Comparison of ENCODE assay signal across 8 mouse cellular contexts in genomic region chr17:8525225-8525721, GRCm38 (mm10). TPM values are rescaled to one million over a fixed set of nuclear protein-coding genes. Genes with fewer than 3 reads are reported as not detected.
DNase-seq lines count a peak whose midpoint lies in the region; ATAC-seq and TF ChIP-seq lines count a peak whose summit lies in the region.

Pde10a (plus strand) TSS chr17:8525372.

- H3K9ac ChIP-seq in lung, embryonic 14.5 days = peak within 1 kb of the TSS; percentile 40
- peak within 1 kb of the TSS; percentile 35 for H3K9ac ChIP-seq in intestine, embryonic 14.5 days (ENCODE audit: low read length)
- H3K9ac ChIP-seq in liver, embryonic 13.5 days = no peak within 1 kb of the TSS

- WGBS in lung, embryonic 14.5 days = 1% methylated on average over 22 of the region's 22 CpGs
- under 1% methylated on average over 22 of the region's 22 CpGs for WGBS in cerebellum, adult 2 months
- WGBS in intestine, embryonic 14.5 days = 3% methylated on average over 22 of the region's 22 CpGs
- 6% methylated on average over 22 of the region's 22 CpGs for WGBS in liver, embryonic 13.5 days (ENCODE audit: insufficient replicate concordance)

- H3K4me3 ChIP-seq in lung, embryonic 14.5 days (ENCODE audit: low read depth, low read length) = peak within 1 kb of the TSS; percentile 44
- H3K4me3 ChIP-seq in cerebellum, adult 2 months (replicated peaks; ENCODE audit: insufficient read depth, low read depth, low read length) = peak within 1 kb of the TSS; percentile 62
- H3K4me3 ChIP-seq in intestine, embryonic 14.5 days (ENCODE audit: low read depth, low read length) = peak within 1 kb of the TSS; percentile 44
- H3K4me3 ChIP-seq in liver, embryonic 13.5 days (replicated peaks) = peak within 1 kb of the TSS; percentile 33

- no peak within 1 kb of the TSS for H3K27ac ChIP-seq in lung, embryonic 14.5 days (ENCODE audit: low read depth)
- H3K27ac ChIP-seq in cerebellum, adult 2 months (ENCODE audit: insufficient read depth, low read length) = peak within 1 kb of the TSS; percentile 97
- no peak within 1 kb of the TSS for H3K27ac ChIP-seq in intestine, embryonic 14.5 days (ENCODE audit: low read depth)
- no peak within 1 kb of the TSS for H3K27ac ChIP-seq in liver, embryonic 13.5 days

- H3K27me3 ChIP-seq in lung, embryonic 14.5 days (ENCODE audit: insufficient read depth, low read length) = peaks cover 49% of the 10 kb centered on the region
- no peaks in the 10 kb centered on the region for H3K27me3 ChIP-seq in cerebellum, adult 2 months (ENCODE audit: control insufficient read depth, insufficient read depth, low read length)
- H3K27me3 ChIP-seq in intestine, embryonic 14.5 days (replicated peaks; ENCODE audit: control insufficient read depth, insufficient read depth, low read length) = peaks cover 57% of the 10 kb centered on the region
- H3K27me3 ChIP-seq in liver, embryonic 13.5 days = peaks cover 68% of the 10 kb centered on the region

- peak within 1 kb of the TSS; percentile 97 for H3K4me2 ChIP-seq in lung, embryonic 14.5 days
- peak within 1 kb of the TSS; percentile 97 for H3K4me2 ChIP-seq in intestine, embryonic 14.5 days (ENCODE audit: low read length)
- peak within 1 kb of the TSS; percentile 55 for H3K4me2 ChIP-seq in liver, embryonic 13.5 days

- TF ChIP-seq CTCF in lung, embryonic 14.5 days (IDR thresholded peaks at IDR 0.05; ENCODE audit: low read depth) = no peak
- TF ChIP-seq CTCF in cerebellum, adult 2 months (IDR thresholded peaks at IDR 0.05; ENCODE audit: borderline replicate concordance, insufficient read depth, low read depth, low read length) = no peak

- peak; percentile 7; the same call in 1 of the 2 replicates for TF ChIP-seq POLR2A in cerebellum, adult 2 months (IDR thresholded peaks at IDR 0.05; ENCODE audit: borderline replicate concordance, insufficient read depth, low read length)

- H3K4me1 ChIP-seq in lung, embryonic 14.5 days (ENCODE audit: insufficient read depth) = 0 out of 2 replicates have a peak, but pooled peaks cover 3% of the 10 kb centered on the region
- H3K4me1 ChIP-seq in cerebellum, adult 2 months (ENCODE audit: control insufficient read depth, insufficient read depth, low read length) = peaks cover 14% of the 10 kb centered on the region
- H3K4me1 ChIP-seq in intestine, embryonic 14.5 days (replicated peaks; ENCODE audit: control insufficient read depth, insufficient read depth, low read length) = peaks cover 15% of the 10 kb centered on the region; the same call in 1 of the 2 replicates
- 0 out of 2 replicates have a peak, but pooled peaks cover 3% of the 10 kb centered on the region for H3K4me1 ChIP-seq in liver, embryonic 13.5 days (replicated peaks)

- peak; percentile 45 for DNase-seq in lung, embryonic 14.5 days
- no peak for DNase-seq in lung, postnatal 36 days
- DNase-seq in cerebellum, adult 2 months = peak; percentile 79 to 82
- DNase-seq in gastrocnemius, adult 18-20 months (ENCODE audit: low spot score) = peak; percentile 56
- peak; percentile 69 for DNase-seq in intestine, embryonic 14.5 days (ENCODE audit: low spot score)
- DNase-seq in liver, embryonic 13.5 days = no peak
- peak; percentile 18 for DNase-seq in skeletal muscle tissue, adult 2 months (ENCODE audit: low read depth, low spot score)
- no peak for DNase-seq in urinary bladder, postnatal 25 days (ENCODE audit: low spot score)

- no peaks in the 10 kb centered on the region for H3K9me3 ChIP-seq in lung, embryonic 14.5 days (ENCODE audit: low read depth, low read length)
- H3K9me3 ChIP-seq in intestine, embryonic 14.5 days (ENCODE audit: control insufficient read depth, low read length) = no peaks in the 10 kb centered on the region
- no peaks in the 10 kb centered on the region for H3K9me3 ChIP-seq in liver, embryonic 13.5 days (replicated peaks)

- H3K36me3 ChIP-seq in lung, embryonic 14.5 days (ENCODE audit: insufficient read depth) = no peaks in the 10 kb centered on the region
- H3K36me3 ChIP-seq in intestine, embryonic 14.5 days (ENCODE audit: control insufficient read depth, insufficient read depth, low read length) = no peaks in the 10 kb centered on the region
- H3K36me3 ChIP-seq in liver, embryonic 13.5 days = no peaks in the 10 kb centered on the region

- ATAC-seq in lung, embryonic 14.5 days (ENCODE audit: insufficient read depth) = peak; percentile 16; the same call in 1 of the 2 replicates
- ATAC-seq in intestine, embryonic 14.5 days (replicated peaks; ENCODE audit: low FRiP score, low TSS enrichment, low read depth) = peak; percentile 52; the same call in 1 of the 2 replicates
- no peak for ATAC-seq in liver, embryonic 13.5 days (ENCODE audit: low read depth)

RNA-seq across cellular contexts. Expression of gene Pde10a, which starts in this region (rescaled TPM):
- polyA plus RNA-seq in lung, embryonic 14.5 days (2014; fragmentation: Nextera tagmentation; extraction: Ambion mirVana) = 2.6 and 3.4 TPM in 2 replicates
- 31.9 and 40.9 TPM in 2 replicates for polyA plus RNA-seq in cerebellum, adult 2 months (2012; rRNA removed)
- total RNA-seq in gastrocnemius, adult 18-20 months (2021) = 1 to 10 TPM; 3.5 to 4.4 TPM
- 1.1 and 1.4 TPM in 2 replicates for polyA plus RNA-seq in intestine, embryonic 14.5 days (2014; fragmentation: Nextera tagmentation; extraction: Ambion mirVana)
- 0.31 and 0.39 TPM in 2 replicates for polyA plus RNA-seq in liver, embryonic 13.5 days (2015; fragmentation: Nextera tagmentation; extraction: Ambion mirVana)

Comparison
In these comparisons a context has a peak if more than half of its experiments do, and no peak if none do; other contexts are left out.
1. DNase-seq: peak in lung, embryonic 14.5 days (single experiment), cerebellum, adult 2 months (2 of 2), gastrocnemius, adult 18-20 months (single experiment), intestine, embryonic 14.5 days (single experiment) and skeletal muscle tissue, adult 2 months (single experiment); none in lung, postnatal 36 days (single experiment), liver, embryonic 13.5 days (single experiment) and urinary bladder, postnatal 25 days (single experiment).
2. Peak in every context shown above with its lines, with median percentiles within 50 percentile points of each other: H3K4me2 ChIP-seq and H3K4me3 ChIP-seq.